In the genomic region with DNA sequence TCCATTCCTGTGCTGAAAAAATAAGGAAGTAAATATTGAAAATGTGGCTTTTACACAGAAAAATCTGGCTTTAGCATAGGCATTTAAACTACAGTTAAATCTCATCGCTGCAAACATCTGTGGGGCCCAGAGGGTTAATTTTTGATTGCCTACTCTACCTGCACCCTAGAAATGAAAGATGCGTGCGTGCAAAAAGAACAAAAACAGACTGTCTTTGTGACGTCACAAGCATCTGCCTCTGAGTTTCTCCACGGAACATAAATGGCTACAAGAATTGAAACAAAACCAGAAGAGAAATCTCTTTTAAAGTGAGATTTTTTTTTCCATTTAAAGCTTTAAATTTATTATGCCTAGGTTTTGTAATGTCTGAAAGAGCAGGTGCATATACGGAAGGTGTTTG, we compare ENCODE assay signal across 15 mouse cellular contexts.
A peak's percentile ranks its signal among the peaks of the same experiment; 100 is the strongest.
DNase-seq lines count a peak whose midpoint lies in the region; ATAC-seq lines count a peak whose summit lies in the region.
"Had no signal": no experiment of that assay in that cellular context is flagged by ENCODE, and none has a peak within 500 bp of the region (broad histone marks: within the 10 kb centered on the region; RNA-seq: fewer than 3 reads in every experiment).

No protein-coding gene starts in this region.

- no peak for DNase-seq in frontal cortex, postnatal 10 days (ENCODE audit: low spot score in 2 of 2)
- peak; percentile 20 to 37 for DNase-seq in left cerebral cortex, postnatal 25 days (ENCODE audit: low spot score in 2 of 2)
- no peak for DNase-seq in left cerebral cortex, adult 11 months (ENCODE audit: low spot score)
- DNase-seq in brain, adult 2 months (ENCODE audit: low read depth, low spot score): peak; percentile 42
- DNase-seq in heart, postnatal 25 days (ENCODE audit: low spot score): no peak
- DNase-seq: B cell, adult 2 months; cerebellum, adult 9-10 months; gastrocnemius, postnatal 36 days; left cerebral cortex, postnatal 4 days; liver had no signal

- 39% methylated on average over 6 of the region's 6 CpGs for WGBS in neural tube, embryonic 14.5 days

- H3K9ac ChIP-seq in neural tube, embryonic 14.5 days (replicated peaks; ENCODE audit: low read depth, low read length): no peak overlapping the region
- H3K9ac ChIP-seq: heart, embryonic 15.5 days had no signal

- H3K27me3 ChIP-seq in neural tube, embryonic 14.5 days (ENCODE audit: control insufficient read depth, insufficient read depth, low read length): no peaks in the 10 kb centered on the region
- H3K27me3 ChIP-seq: heart, embryonic 15.5 days had no signal

- ATAC-seq in frontal cortex, adult (ENCODE audit: low TSS enrichment): peak; percentile 44
- ATAC-seq in neural tube, embryonic 14.5 days (ENCODE audit: low read depth): no peak
- ATAC-seq: intestine, postnatal 0 days; lung, postnatal 0 days had no signal

- H3K4me1 ChIP-seq in neural tube, embryonic 14.5 days (ENCODE audit: control insufficient read depth, insufficient read depth, low read length): no peaks in the 10 kb centered on the region
- H3K4me1 ChIP-seq: heart, embryonic 15.5 days had no signal

- H3K27ac ChIP-seq in neural tube, embryonic 14.5 days (ENCODE audit: low read depth, low read length): peak overlapping the region; percentile 16; the same call in 1 of the 2 replicates
- H3K27ac ChIP-seq: heart, embryonic 15.5 days had no signal

- intact Hi-C loops in left cerebral cortex, postnatal 25 days (cut with DNase I): no loop called here
- intact Hi-C loops in heart, postnatal 25 days (cut with DNase I): no loop called here

- peak overlapping the region; percentile 29; the same call in 1 of the 2 replicates for H3K4me2 ChIP-seq in neural tube, embryonic 14.5 days (ENCODE audit: low read depth, low read length)
- H3K4me2 ChIP-seq: heart, embryonic 15.5 days had no signal

- no peaks in the 10 kb centered on the region for H3K36me3 ChIP-seq in neural tube, embryonic 14.5 days (ENCODE audit: control insufficient read depth, insufficient read depth, low read length)
- H3K36me3 ChIP-seq: heart, embryonic 15.5 days had no signal

- no peaks in the 10 kb centered on the region for H3K9me3 ChIP-seq in neural tube, embryonic 14.5 days (ENCODE audit: control insufficient read depth, low read length)
- H3K9me3 ChIP-seq: heart, embryonic 15.5 days had no signal

- H3K4me3 ChIP-seq in neural tube, embryonic 14.5 days (ENCODE audit: low read depth, low read length): no peak overlapping the region
- H3K4me3 ChIP-seq: heart, embryonic 15.5 days had no signal

Comparison
In these comparisons a context has a peak if more than half of its experiments do, and no peak if none do; other contexts are left out.
1. DNase-seq: peak in left cerebral cortex, postnatal 25 days (2 of 2) and brain, adult 2 months (single experiment); none in frontal cortex, postnatal 10 days (0 of 2), left cerebral cortex, adult 11 months (single experiment) and heart, postnatal 25 days (single experiment).